Mouse (Mus musculus): Measurements from ENCODE around the gene Catip.

GRCm38 (mm10) chr1:74415143-74415542 is 53.2 kb downstream of the Catip start:
- TF ChIP-seq GATA1 (IDR thresholded peaks at IDR 0.05; ENCODE audit: borderline replicate concordance, low read length), result no peak
- TF ChIP-seq FLI1 (IDR thresholded peaks at IDR 0.05; ENCODE audit: low read length), result no peak
